Mouse (Mus musculus) limb, embryonic 13.5 days (tissue): ENCODE data around the gene Tox3. TPM values are rescaled to one million over a fixed set of nuclear protein-coding genes. Genes with fewer than 3 reads are reported as not detected.

Experiments used
- ATAC-seq: fragments of 200-750 bp; cut with Nextera tagmentation; 2 replicates; pipeline ENCODE4 v1.8.0; 2017; ENCODE audit warnings: low read depth, moderate number of reproducible peaks, moderate TSS enrichment; ENCODE audit not compliant: low FRiP score
- H3K27ac ChIP-seq: fragments of 300-500 bp; sonication (generic); 2 replicates; pipeline ENCODE4 v1.5.1; 2015; ENCODE audit warnings: inconsistent platforms, mild to moderate bottlenecking, moderate library complexity
- H3K27me3 ChIP-seq: fragments of 300-500 bp; sonication (generic); 2 replicates; pipeline ENCODE4 v1.6.1; 2015; ENCODE audit warnings: mild to moderate bottlenecking, inconsistent platforms
- H3K36me3 ChIP-seq: fragments of 300-500 bp; sonication (generic); 2 replicates; pipeline ENCODE4 v1.6.1; 2015; ENCODE audit warnings: inconsistent platforms, mild to moderate bottlenecking, moderate library complexity
- H3K4me1 ChIP-seq: fragments of 300-500 bp; sonication (generic); 2 replicates; pipeline ENCODE4 v1.6.1; 2015; ENCODE audit warnings: inconsistent platforms
- H3K4me2 ChIP-seq: fragments of 300-500 bp; sonication (generic); replicated peaks from 2 replicates; pipeline ENCODE4 v1.6.1; 2015; ENCODE audit warnings: inconsistent platforms, mild to moderate bottlenecking, moderate library complexity
- H3K4me3 ChIP-seq: fragments of 300-500 bp; sonication (generic); 2 replicates; pipeline ENCODE4 v1.5.1; 2015; ENCODE audit warnings: moderate library complexity, mild to moderate bottlenecking, inconsistent platforms
- H3K9ac ChIP-seq: fragments of 300-500 bp; sonication (generic); 2 replicates; pipeline ENCODE4 v1.6.1; 2015; ENCODE audit warnings: mild to moderate bottlenecking, inconsistent platforms
- H3K9me3 ChIP-seq: fragments of 300-500 bp; sonication (generic); 2 replicates; pipeline ENCODE4 v1.6.1; 2016; ENCODE audit warnings: inconsistent platforms
- WGBS: fragments of 180-500 bp; shearing (Covaris S2); methylation state at CpG from one replicate; pipeline ENCODE4 v1.1.7; 2015; 5-methylcytosine and 5-hydroxymethylcytosine counted together
- polyA plus RNA-seq: library from polyadenylated mRNA; unstranded; fragments of >200 nt; fragmentation: Nextera tagmentation; extraction: Ambion mirVana; gene quantifications from 2 replicates; pipeline ENCODE4 v1.2.1, GENCODE M21; 2015

The Tox3 gene
- polyA plus RNA-seq, 1 experiment from 2014 or later = 7.4 TPM

- 91% methylated on average over 7 of the region's 7 CpGs for WGBS
- no peak overlapping the region for H3K9ac ChIP-seq
- H3K27ac ChIP-seq = no peak overlapping the region
- H3K27me3 ChIP-seq = no peaks in the 10 kb centered on the region
- H3K36me3 ChIP-seq = no peaks in the 10 kb centered on the region
- H3K9me3 ChIP-seq = no peaks in the 10 kb centered on the region
- no peak overlapping the region for H3K4me2 ChIP-seq
- no peak for ATAC-seq
- H3K4me1 ChIP-seq = no peaks in the 10 kb centered on the region
- no peak overlapping the region for H3K4me3 ChIP-seq
These were observed 33.8 kb downstream of the Tox3 start for GRCm38 (mm10) chr8:90314312-90314711.

- Histone ChIP-seq H3K4me2 (peak overlapping the region; percentile 16; the same call in 1 of the 2 replicates), H3K27ac (no peak overlapping the region; the same call in 1 of the 2 replicates), H3K4me1 (peaks cover 39% of the 10 kb centered on the region), H3K36me3 (peaks cover 7% of the 10 kb centered on the region; the same call in 1 of the 2 replicates), H3K9ac (no peak overlapping the region), H3K4me3 (no peak overlapping the region), H3K9me3 (peaks cover 6% of the 10 kb centered on the region; the same call in 1 of the 2 replicates), H3K27me3 (peaks cover 8% of the 10 kb centered on the region; the same call in 1 of the 2 replicates)
- ATAC-seq = no peak
- 47% methylated on average over 12 of the region's 12 CpGs for WGBS
These were observed 45.2 kb downstream of the Tox3 start for GRCm38 (mm10) chr8:90302951-90303350.

- WGBS = 26% methylated on average over 5 of the region's 5 CpGs
- peak overlapping the region; percentile 32 for H3K4me2 ChIP-seq
These were observed 45.9 kb downstream of the Tox3 start for GRCm38 (mm10) chr8:90302252-90302651.

GRCm38 (mm10) chr8:90301543-90301942 lies 46.6 kb downstream of the Tox3 start:
- Histone ChIP-seq H3K9ac (no peak overlapping the region), H3K27ac (peak overlapping the region; percentile 73), H3K4me2 (0 out of 2 replicates have a peak overlapping the region, but pooled peaks have one; percentile 4), H3K9me3 (peaks cover 3% of the 10 kb centered on the region; the same call in 1 of the 2 replicates), H3K4me3 (no peak overlapping the region), H3K27me3 (peaks cover 8% of the 10 kb centered on the region; the same call in 1 of the 2 replicates), H3K36me3 (peaks cover 3% of the 10 kb centered on the region; the same call in 1 of the 2 replicates), H3K4me1 (peaks cover 39% of the 10 kb centered on the region)
- ATAC-seq = no peak
- WGBS = 42% methylated on average over 5 of the region's 5 CpGs

More at GRCm38 (mm10) chr8:90302252-90302651, 45.9 kb downstream of the Tox3 start:
- peaks cover 8% of the 10 kb centered on the region; the same call in 1 of the 2 replicates for H3K27me3 ChIP-seq
- peak; percentile 96 for ATAC-seq
- no peak overlapping the region for H3K4me3 ChIP-seq
- H3K9ac ChIP-seq = no peak overlapping the region
- H3K36me3 ChIP-seq = peaks cover 7% of the 10 kb centered on the region; the same call in 1 of the 2 replicates
- peaks cover 39% of the 10 kb centered on the region for H3K4me1 ChIP-seq
- peak overlapping the region; percentile 73; the same call in 1 of the 2 replicates for H3K27ac ChIP-seq
- peaks cover 6% of the 10 kb centered on the region; the same call in 1 of the 2 replicates for H3K9me3 ChIP-seq

- 55% methylated on average over 2 of the region's 2 CpGs for whole genome bisulfite sequencing
- no peak for ATAC-seq
- peaks cover 39% of the 10 kb centered on the region for H3K4me1 ChIP-seq
These were observed 47.2 kb downstream of the Tox3 start for GRCm38 (mm10) chr8:90300973-90301372.

GRCm38 (mm10) chr8:90294061-90294460 lies 54.1 kb downstream of the Tox3 start:
- WGBS = 62% methylated on average over 3 of the region's 3 CpGs

More at GRCm38 (mm10) chr8:90300973-90301372, 47.2 kb downstream of the Tox3 start:
- Histone ChIP-seq H3K27me3 (peaks cover 8% of the 10 kb centered on the region; the same call in 1 of the 2 replicates), H3K9me3 (no peaks in the 10 kb centered on the region), H3K36me3 (no peaks in the 10 kb centered on the region; the same call in 1 of the 2 replicates), H3K4me2 (no peak overlapping the region), H3K27ac (no peak overlapping the region), H3K4me3 (no peak overlapping the region), H3K9ac (no peak overlapping the region)

GRCm38 (mm10) chr8:90290811-90291210 lies 57.3 kb downstream of the Tox3 start:
- H3K4me2 ChIP-seq = no peak overlapping the region
- H3K27me3 ChIP-seq = peaks cover 11% of the 10 kb centered on the region; the same call in 1 of the 2 replicates
- H3K4me1 ChIP-seq = peaks cover 4% of the 10 kb centered on the region; the same call in 1 of the 2 replicates
- H3K27ac ChIP-seq = no peak overlapping the region
- no peak overlapping the region for H3K9ac ChIP-seq
- no peaks in the 10 kb centered on the region for H3K36me3 ChIP-seq
- 87% methylated on average over 6 of the region's 6 CpGs for WGBS
- H3K4me3 ChIP-seq = no peak overlapping the region
- no peak for ATAC-seq
- no peaks in the 10 kb centered on the region for H3K9me3 ChIP-seq

More at GRCm38 (mm10) chr8:90294061-90294460, 54.1 kb downstream of the Tox3 start:
- Histone ChIP-seq H3K9me3 (no peaks in the 10 kb centered on the region), H3K36me3 (no peaks in the 10 kb centered on the region; the same call in 1 of the 2 replicates), H3K27me3 (peaks cover 11% of the 10 kb centered on the region; the same call in 1 of the 2 replicates), H3K4me3 (no peak overlapping the region), H3K4me1 (peaks cover 4% of the 10 kb centered on the region; the same call in 1 of the 2 replicates), H3K4me2 (no peak overlapping the region), H3K27ac (no peak overlapping the region), H3K9ac (no peak overlapping the region)
- no peak for ATAC-seq

GRCm38 (mm10) chr8:90276722-90277121 lies 71.4 kb downstream of the Tox3 start:
- Histone ChIP-seq H3K9ac (no peak overlapping the region), H3K4me1 (peaks cover 6% of the 10 kb centered on the region), H3K36me3 (no peaks in the 10 kb centered on the region), H3K27me3 (peaks cover 39% of the 10 kb centered on the region), H3K9me3 (no peaks in the 10 kb centered on the region), H3K4me2 (no peak overlapping the region), H3K27ac (no peak overlapping the region), H3K4me3 (no peak overlapping the region)
- WGBS = 69% methylated on average over 9 of the region's 9 CpGs
- ATAC-seq = no peak

GRCm38 (mm10) chr8:90273182-90273581 lies 75.0 kb downstream of the Tox3 start:
- no peak overlapping the region for H3K4me2 ChIP-seq

GRCm38 (mm10) chr8:90271920-90272319 lies 76.2 kb downstream of the Tox3 start:
- peaks cover 43% of the 10 kb centered on the region for H3K27me3 ChIP-seq
- H3K27ac ChIP-seq = no peak overlapping the region
- H3K9me3 ChIP-seq = no peaks in the 10 kb centered on the region
- H3K4me2 ChIP-seq = no peak overlapping the region
- H3K4me1 ChIP-seq = peaks cover 23% of the 10 kb centered on the region
- H3K9ac ChIP-seq = no peak overlapping the region
- no peak overlapping the region for H3K4me3 ChIP-seq
- ATAC-seq = no peak
- WGBS = 91% methylated on average over 10 of the region's 10 CpGs
- H3K36me3 ChIP-seq = no peaks in the 10 kb centered on the region

More at GRCm38 (mm10) chr8:90273182-90273581, 75.0 kb downstream of the Tox3 start:
- Histone ChIP-seq H3K36me3 (no peaks in the 10 kb centered on the region), H3K4me1 (peaks cover 19% of the 10 kb centered on the region), H3K27ac (no peak overlapping the region), H3K9ac (no peak overlapping the region), H3K27me3 (peaks cover 37% of the 10 kb centered on the region), H3K9me3 (no peaks in the 10 kb centered on the region), H3K4me3 (no peak overlapping the region)
- no peak for ATAC-seq
- WGBS = 67% methylated on average over 7 of the region's 7 CpGs

GRCm38 (mm10) chr8:90267698-90268256 lies 80.4 kb downstream of the Tox3 start:
- Histone ChIP-seq H3K9me3 (no peaks in the 10 kb centered on the region), H3K27ac (no peak overlapping the region), H3K4me3 (no peak overlapping the region), H3K4me2 (no peak overlapping the region), H3K27me3 (peaks cover 41% of the 10 kb centered on the region), H3K36me3 (no peaks in the 10 kb centered on the region), H3K4me1 (peaks cover 20% of the 10 kb centered on the region), H3K9ac (no peak overlapping the region)
- ATAC-seq = no peak
- WGBS = 63% methylated on average over 12 of the region's 12 CpGs

GRCm38 (mm10) chr8:90266986-90267385 lies 81.2 kb downstream of the Tox3 start:
- 76% methylated on average over 3 of the region's 3 CpGs for WGBS
- H3K4me3 ChIP-seq = no peak overlapping the region
- H3K9ac ChIP-seq = no peak overlapping the region
- no peaks in the 10 kb centered on the region for H3K36me3 ChIP-seq
- H3K4me2 ChIP-seq = no peak overlapping the region
- H3K27me3 ChIP-seq = peaks cover 45% of the 10 kb centered on the region
- H3K9me3 ChIP-seq = no peaks in the 10 kb centered on the region
- H3K27ac ChIP-seq = no peak overlapping the region
- H3K4me1 ChIP-seq = peaks cover 20% of the 10 kb centered on the region
- no peak for ATAC-seq
